Mouse (Mus musculus) forelimb bud, embryonic 11.5 days (tissue): ENCODE data around the gene Magi1.

ENCODE experiments used
- DNase-seq: peaks from one replicate; pipeline ENCODE4 v3.0.0-alpha.2; 2012; ENCODE audit warnings: low read depth, low spot score

The Magi1 gene

DNA sequence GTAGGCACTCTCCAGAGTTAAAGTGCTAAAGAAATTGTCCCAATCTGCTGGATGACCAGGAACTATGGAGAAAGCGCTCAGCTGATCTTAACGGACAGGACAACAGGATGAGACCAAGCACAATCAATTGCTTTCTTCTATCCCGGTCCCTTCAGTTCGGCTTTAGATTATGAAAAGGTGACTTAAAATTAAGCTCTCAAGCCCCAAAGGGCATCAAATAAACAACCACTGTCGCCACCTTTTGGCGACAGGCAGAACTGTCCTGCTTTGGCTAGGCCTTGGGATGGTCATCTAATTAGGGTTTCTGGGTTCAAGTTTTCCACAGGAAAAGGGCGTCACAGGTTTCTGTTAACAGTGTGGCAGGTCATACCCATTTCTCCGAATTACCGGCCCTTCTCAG lies 298.6 kb downstream of the Magi1 start:
- DNase-seq, result peak; percentile 29

DNA sequence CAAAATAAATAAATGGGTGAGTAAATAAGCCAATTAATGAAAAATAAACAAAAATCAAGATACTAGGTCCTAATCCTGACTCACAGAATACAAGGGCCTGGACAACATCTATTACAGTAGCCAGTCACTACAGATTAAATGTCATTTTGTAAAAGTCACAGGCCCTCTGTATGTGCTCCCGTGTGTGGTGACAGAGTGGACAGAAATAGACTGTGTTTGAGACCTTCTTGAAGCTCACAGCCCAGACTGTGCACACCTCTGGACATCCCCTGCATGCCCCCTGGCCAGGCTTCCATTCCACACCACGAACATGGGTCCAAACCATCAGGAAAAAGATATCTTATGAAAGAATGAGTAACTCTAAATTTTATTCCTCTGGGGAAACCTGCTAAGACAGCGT lies 300.2 kb downstream of the Magi1 start:
- no peak for DNase-seq

DNA sequence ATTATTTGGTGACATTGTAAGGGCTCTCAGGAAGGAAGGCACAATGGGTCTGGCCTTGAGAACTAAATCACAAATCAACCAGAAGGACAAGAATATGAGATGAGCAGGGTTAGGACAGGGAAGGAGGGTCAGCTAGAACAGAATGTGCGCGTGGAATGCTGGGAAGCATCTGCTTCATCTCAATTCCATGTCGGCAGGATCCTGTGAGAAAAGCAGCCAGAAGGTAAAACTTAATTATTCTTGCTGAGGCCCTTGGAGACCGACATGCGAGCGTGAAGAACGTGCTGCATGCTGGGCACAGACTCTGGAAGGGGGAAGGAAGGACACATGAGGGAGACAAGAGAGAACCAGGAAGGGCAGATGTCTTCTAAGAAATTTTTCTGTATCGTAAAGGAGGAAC lies 302.5 kb downstream of the Magi1 start:
- DNase-seq, result no peak

DNA sequence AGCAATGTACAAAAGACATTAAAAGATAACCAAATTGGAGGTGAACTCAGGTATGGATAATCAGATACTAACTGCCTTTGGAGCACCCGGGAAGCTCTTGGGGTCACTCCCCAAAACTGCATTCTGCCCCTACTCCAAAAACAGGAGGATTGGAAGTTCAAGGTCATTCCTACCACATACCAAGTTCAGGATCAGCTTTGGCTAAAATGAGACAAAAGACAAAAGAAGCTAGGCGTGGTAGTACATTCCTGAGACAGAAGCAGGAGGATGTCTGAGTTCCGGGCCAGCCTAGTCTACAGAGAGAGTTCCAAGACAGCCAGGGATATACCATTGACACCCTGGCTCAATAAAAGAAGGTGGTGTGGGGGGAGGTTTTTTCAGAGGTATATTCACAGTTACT lies 304.5 kb downstream of the Magi1 start:
- DNase-seq, result no peak

DNA sequence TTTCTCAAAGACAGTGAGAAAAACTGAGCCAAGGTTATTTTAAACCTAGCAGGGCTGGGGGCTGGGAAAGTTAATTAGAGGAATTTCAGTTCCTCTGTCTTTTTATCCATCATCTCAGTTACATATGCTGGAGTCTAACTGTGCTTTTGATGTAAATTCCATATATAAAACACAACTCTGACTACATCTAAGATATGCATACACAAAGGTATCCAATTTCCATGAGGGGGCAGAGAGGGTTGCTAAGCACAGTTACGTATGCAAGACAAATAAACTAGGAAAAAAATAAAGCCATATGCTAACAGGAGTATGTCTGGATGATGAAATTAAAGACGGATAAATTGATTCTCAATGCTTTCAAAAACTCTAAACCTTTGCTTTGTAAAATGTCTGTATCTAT lies 315.0 kb downstream of the Magi1 start:
- no peak for DNase-seq

DNA sequence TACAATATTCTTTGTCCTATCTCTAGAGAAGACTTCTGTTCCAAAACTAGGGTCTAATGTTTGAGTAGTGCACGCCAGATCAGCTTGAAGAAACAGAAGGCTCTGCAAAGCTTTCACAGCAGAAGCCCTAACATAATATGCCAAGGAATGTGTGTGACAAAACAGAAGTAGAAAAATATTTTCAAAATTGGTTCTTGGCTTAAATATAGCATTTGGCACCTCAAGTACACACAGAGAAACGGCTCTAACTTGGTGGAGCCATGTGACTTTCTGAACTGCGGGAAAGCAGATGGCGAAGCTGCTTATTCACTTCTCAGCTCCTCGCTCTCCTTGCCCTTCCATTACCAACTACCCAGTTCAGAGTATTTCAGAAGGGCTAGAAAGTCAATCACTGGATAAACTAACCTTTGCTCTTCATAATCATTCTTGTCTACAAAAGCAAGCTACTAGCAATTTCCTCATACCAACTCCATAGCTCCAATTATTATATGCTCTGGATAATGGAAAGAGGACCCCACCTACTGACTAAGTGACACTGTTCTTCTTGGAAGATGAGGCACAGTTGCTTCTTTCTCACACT lies 320.9 kb downstream of the Magi1 start:
- no peak for DNase-seq

DNA sequence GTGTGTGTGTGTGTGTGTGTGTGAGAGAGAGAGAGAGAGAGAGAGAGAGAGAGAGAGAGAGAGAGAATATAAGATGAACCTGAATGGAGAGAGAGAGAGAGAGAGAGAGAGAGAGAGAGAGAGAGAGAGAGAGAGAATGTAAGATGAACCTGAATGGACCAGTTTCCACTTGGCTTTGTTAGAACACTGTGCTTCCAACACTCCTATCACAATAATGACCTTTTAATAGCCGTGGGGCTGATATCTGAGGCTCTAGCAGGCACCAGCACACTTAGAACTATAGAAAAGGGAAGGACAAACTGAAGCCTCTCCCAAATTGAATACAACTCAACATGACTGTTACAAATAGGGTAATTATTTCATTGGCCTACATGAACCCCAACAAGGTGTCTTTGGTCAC lies 321.9 kb downstream of the Magi1 start:
- no peak for DNase-seq

DNA sequence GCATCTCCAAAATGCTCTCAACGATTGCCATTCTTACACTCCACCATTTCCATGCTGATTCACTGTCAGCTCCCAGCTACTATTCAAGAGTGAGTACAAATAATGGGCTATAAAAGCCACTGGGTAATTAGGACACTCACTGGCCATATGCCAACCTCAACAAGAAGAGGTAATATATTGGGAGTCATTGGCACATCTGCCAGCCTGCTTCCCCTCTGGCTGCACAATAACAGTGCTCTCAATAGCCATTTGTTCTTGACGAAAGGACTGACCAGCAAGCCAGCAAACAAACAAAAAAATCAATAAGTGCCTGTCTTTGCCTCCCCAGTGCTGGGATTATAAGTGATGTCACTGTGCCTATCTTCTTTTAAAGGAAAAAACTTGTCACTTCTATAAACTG lies 326.5 kb downstream of the Magi1 start:
- no peak for DNase-seq

DNA sequence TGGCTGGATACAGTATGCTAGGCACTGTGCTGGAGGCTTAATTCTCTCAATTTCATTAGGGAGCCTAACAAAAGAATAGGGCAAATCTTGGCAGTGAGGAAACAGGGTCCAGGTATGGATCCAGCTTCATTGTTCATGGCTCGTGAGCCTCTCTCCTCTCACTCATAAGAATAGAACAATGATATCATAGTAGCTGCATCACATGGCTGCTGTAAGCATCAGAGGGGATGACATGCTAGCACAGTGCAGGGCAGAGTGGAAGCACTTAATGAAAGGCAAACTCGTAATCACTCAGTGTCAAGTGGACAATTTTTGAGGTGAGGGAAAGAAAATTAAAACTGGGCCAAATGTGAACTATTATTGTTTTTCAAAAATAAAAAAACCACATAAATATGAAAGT lies 337.1 kb downstream of the Magi1 start:
- DNase-seq, result no peak

DNA sequence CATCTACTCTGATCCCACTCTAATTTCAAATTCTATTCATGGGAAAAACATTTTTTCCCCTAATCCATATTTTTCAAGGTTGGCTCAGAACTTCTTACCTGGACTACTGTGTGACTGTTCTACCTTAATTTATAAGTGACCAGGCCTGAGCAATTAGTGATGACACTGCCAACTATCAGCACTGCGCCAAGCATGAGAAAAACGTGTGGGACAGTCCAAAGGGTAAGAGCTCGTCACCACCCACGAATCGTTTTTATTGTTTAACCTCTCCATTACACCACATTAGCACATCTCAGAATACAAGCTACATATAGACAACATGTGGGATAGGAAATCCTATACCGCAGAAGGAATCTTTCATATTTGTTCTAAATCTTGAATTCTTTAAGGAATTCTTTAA lies 347.4 kb downstream of the Magi1 start:
- DNase-seq, result no peak

DNA sequence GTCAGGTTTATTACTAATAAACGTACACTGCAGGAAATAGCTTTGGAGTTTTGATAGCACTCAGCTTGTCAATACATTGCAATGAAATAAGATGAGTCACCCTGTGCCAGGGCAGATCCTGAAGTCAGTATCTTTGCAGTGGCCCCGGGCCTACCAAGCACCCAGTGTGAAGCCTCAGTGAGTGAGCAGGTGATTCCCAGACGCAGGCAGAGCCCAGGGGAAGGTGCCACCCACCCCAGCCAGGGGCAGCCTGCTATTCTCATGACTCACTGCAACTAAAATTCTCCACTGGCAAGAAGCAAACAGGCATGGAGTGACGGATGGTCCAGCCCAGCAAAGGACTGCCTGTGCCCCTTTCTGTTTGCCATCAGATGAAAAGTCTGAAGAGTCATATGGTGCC lies 347.9 kb downstream of the Magi1 start:
- DNase-seq, result no peak

DNA sequence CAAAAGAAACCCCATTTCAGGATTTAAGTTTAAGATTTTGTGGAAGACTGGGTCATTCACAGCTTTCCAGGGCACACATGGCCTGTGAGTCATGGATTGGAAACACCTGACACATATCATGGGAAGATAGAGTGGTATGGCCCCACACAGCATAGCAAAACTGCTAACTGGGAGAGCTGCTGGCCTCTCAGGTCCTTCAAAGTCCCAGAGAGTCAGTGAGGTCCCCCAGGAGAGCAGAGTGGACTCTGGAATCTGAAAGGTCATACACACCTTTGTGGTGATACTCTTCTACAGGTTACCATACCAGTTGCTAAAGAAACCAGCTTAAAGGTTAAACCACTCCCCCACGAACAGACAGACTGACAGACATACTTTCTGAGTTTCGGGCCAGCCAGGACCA lies 349.0 kb downstream of the Magi1 start:
- DNase-seq, result no peak

DNA sequence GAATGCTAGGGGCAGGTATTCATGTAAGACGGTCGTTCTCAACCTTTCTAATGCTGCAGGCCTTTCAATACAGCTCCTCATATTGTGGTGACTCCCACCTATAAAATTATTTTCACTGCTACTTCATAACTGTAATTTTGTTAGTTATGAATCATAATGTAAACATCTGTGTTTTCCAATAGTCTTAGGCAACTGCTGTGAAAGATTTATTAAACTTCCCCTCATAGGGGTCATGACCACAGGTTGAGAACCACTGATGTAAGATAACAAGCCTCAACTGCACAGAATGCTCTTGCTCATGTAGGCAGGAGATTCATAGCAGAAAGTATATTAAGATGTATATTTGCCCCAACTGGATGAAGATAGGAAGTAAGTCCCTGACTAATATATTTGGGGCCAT lies 359.1 kb downstream of the Magi1 start:
- no peak for DNase-seq

DNA sequence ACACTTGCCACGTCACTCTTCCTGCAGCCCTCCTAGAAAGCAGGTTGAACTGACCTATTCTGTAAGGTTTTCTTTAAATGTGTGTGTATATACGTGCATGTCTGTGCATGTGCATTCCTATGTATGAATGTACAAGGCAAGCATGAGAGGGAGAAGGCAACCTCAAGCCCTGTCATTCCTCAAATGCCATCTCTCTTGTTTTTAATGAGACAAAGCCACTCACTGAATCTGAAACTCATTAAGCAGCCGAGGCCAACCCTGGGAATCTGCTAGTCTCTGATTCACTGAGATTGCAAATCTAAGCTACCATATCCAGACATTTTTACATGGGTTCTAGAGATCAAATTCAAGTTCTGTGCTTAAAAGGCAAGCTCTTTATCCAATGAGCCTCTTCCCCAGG lies 359.7 kb downstream of the Magi1 start:
- no peak for DNase-seq

DNA sequence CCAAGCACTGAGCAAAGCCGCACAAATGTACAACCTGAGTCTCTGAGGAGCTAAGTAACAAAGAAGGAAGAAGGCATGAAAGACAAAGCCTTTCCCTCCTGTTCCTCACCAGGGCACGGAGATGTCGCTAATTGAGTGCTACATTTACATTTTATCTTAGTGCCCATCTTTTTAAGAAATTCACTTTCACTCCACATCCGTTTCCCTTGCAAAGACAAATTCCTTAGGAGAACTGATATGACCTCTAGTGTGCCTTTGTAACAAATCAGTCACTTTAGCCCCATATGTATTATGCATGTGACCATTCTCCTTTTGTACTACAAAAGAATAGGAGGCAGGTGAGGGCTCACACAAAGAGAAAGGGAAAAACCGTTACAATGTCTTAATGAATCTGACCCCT lies 360.4 kb downstream of the Magi1 start:
- DNase-seq, result no peak

DNA sequence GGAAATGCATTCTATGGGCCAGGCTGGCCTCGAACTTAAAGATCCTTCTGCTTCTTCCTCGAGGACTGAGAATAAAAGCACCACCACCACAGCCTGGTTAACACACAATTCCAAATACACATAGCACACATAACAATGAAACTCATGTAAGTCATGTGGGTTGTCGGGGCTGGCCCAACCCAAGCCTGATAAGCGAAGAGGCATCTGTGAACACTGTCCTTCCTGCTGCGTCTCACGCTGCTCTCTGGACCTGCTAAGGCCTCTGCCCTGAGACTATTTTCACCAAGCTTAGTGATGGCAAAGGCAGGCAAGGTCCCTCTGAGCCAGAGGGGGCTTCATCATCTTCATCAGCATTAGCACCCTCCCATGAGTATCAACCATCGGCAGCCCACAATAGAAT lies 360.8 kb downstream of the Magi1 start:
- DNase-seq, result no peak

DNA sequence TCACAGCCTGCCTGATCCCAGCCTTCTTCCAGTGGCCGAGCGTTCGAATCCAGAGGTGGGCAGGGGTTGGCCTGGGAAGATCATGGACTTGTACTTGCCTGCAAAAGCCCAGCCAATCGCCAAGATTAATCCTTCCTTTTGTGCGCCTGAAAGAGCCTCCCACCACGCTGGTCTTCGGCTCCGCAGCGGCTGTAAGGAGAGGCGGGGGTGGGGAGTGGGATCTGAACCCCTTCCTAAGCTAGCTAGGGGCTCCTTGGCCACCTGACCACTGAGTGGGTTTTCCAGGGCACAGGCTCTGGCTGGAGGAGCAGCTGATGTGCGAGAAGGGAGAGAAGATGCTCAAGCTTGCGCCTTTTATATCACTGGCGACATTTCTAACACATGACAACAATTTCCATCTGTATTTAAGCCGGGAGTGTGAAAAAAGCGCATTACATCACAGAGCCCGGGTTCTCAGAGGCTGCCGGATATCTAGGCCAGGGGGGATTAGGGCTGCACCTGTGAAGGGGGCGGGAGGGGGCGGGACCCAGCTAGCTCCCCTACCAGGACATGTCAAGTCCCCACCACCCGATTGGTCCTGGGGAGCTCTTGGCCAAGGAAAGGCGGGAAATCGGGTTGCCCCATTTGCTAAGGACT lies 370.4 kb downstream of the Magi1 start:
- DNase-seq, result peak; percentile 57

DNA sequence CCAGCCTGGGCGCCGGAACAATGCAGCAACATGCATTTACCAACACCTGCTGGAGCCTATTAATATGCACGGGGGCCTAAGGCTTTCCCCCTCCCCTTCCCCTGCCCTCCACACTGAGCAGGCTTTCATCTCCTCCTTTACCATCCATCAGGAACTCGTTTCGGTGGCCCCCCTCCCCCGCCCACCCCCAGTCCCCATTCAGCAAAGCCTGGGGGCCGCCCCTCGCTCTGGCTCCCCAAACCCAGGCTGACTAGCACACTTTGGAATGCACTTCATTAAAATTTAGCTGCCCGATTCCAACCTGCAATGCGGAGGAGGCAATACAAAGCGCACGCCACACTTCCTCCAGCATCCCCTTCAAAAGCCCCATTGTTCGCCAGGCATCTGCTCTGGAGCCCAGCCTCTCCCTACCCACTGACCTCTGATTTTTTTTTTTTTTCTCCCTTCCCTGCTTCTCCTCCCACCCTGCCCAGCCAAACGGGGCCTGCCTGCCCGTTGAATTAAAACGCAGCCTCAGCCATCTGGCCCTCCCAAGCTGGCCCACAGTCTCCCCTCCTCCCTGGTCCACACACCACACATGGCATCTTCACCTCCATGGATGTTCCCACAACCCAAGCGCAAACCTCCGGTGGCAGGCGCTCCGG lies 371.0 kb downstream of the Magi1 start:
- DNase-seq, result peak; percentile 91

DNA sequence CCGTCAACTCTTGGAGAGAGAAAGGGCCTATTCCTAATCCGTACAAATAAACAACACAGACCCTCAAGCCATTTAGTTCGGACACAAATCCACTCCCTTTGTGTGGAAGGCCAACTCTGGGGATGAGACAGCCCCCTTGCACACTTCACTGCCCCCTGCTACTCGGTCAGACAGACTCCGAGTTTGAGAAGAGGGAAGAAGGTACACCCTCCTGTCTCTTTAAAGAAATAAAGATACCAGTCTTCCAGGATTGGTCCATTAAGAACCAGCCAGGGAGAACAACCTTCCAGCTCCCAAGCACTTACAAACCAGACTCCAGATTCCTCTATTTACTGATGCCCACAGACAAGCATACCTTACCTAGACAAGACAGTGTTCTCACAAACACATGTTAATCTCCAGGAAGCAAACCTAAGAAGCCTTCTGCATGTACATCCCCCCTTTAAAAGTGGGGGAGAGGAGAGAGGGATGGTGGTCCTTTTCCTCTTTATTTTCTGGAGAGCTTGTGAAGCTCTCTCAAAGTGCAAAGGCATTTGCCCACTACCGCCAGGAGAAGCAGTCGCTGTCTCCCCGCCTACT lies 371.6 kb downstream of the Magi1 start:
- no peak for DNase-seq

DNA sequence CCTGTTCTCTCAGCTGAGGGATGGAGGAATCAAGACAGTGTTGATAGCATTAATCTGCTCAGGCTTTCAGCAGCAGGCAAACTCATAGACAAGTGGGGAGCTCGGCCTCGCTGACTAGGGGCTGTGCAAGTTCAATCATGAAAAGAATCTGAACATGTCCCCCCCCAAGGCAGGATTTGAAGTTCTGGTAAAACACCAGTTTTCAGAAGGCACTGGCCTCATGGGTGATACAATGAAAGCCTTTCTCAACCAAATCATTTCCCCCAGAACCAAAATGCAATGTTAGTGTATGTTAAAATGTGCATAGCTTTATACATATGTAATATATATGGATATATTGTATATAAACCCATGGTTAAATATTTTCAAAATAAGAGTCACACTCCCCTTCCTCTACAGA lies 372.3 kb downstream of the Magi1 start:
- no peak for DNase-seq

DNA sequence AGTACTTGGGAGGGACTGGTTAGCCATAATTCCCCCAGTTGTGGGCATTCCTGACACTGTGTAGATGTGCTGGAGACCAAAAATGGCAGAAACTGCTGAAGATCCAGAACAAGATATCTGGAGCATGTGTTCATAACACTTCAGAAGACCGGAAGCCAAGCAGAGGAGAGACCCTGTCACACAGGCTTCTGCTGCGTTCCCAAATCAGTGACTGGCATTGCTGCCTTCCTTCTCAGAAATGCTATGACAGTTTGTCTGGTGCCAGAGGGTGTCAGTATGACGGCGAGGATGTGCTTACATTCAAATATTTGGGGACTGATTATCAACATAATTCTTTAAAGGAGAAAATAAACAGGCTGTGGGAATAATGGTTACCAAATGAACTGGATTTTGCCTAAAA lies 373.7 kb downstream of the Magi1 start:
- DNase-seq, result no peak

DNA sequence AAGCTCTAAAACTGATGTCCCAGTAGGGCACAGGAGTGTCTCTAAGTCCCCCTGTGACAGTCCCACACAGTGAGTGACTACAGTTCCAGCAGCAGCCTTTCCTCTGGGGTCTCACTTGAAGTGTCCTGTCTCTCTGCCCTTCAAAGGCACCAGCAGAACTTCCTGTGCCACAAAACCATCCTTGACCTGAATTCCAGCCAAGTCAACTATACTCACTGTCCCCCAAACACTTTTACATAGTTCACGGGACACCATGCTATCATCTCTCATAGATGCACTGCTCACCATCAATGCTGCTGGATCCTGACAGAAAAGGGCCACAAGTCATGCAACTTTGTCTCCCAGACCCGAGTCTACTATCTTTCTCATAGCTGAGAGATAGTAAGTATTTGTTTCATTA lies 378.7 kb downstream of the Magi1 start:
- DNase-seq, result no peak

DNA sequence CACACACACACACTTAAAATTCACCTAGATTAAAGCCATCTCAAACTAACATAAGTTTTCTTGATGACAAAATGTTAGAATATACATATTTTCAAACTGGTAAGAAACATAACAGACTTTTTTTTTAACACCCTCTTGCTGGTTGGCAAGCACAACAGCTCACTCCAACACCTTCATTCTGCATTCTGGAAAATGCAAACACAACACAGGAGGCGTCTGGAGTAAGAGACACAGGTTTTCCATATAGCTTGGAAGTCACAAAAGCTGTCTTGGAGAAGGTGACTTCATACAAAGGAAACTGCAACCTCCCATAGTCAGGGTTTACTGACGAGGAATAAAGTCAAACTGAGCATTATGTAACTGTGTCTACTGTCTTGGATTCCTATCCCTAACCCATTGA lies 381.5 kb downstream of the Magi1 start:
- no peak for DNase-seq
